Mouse (Mus musculus) CH12.LX (cell line): ENCODE measurements at regions not wholly inside any gene's neighbourhood (a gene's known extent, or its start where the extent isn't known, plus 50 kb on each side); places are given as distances from the start of the nearest gene placed in this dataset.

ENCODE experiments used
- DNase-seq: peaks from one replicate; pipeline ENCODE4 v3.0.0-alpha.2; 2013; ENCODE audit errors: extremely low read depth
- H3K27ac ChIP-seq: 2 replicates; pipeline ENCODE4 v1.5.1; 2012; ENCODE audit warnings: low read depth, mild to moderate bottlenecking, control low read depth, moderate library complexity; ENCODE audit not compliant: insufficient read depth
- H3K27me3 ChIP-seq: replicated peaks from 2 replicates; pipeline ENCODE3; 2012; ENCODE audit warnings: inconsistent platforms
- H3K36me3 ChIP-seq, 2 experiments: replicated peaks in 1 of 2; 2 replicates each; pipeline versions ENCODE3 to v1.6.1; 2012; ENCODE audit warnings: inconsistent platforms in 1 of 2, low read length in 1 of 2, mild to moderate bottlenecking in 1 of 2, mixed read lengths in 1 of 2, moderate library complexity in 1 of 2; ENCODE audit not compliant: control insufficient read depth in 1 of 2, insufficient read depth in 1 of 2
- H3K4me1 ChIP-seq, 2 experiments: 2 replicates each; pipeline ENCODE4 v1.6.1; 2012; ENCODE audit warnings: inconsistent platforms in 1 of 2, moderate library complexity in 1 of 2; ENCODE audit not compliant: insufficient read depth in 2 of 2, control insufficient read depth in 1 of 2
- H3K4me2 ChIP-seq: 2 replicates; pipeline ENCODE4 v1.6.1; 2012; ENCODE audit warnings: low read depth, mild to moderate bottlenecking, control low read depth; ENCODE audit not compliant: poor library complexity, insufficient read depth, severe bottlenecking
- H3K4me3 ChIP-seq, 3 experiments: fragments of 150-350 bp in 1 of 3; sonication (generic) in 1 of 3; replicated peaks in 1 of 3; 2 replicates each; pipeline versions ENCODE3 to v1.5.1; 2011 to 2012; ENCODE audit warnings: low read depth in 2 of 3, low read length in 2 of 3, mild to moderate bottlenecking in 2 of 3, moderate library complexity in 2 of 3, control low read depth in 1 of 3, improper control_type of control experiment in 1 of 3, inconsistent platforms in 1 of 3, mixed read lengths in 1 of 3; ENCODE audit not compliant: poor library complexity in 1 of 3
- H3K79me2 ChIP-seq: replicated peaks from 2 replicates; pipeline ENCODE4 v1.6.1; 2012; ENCODE audit warnings: mild to moderate bottlenecking, moderate library complexity; ENCODE audit not compliant: control insufficient read depth, poor library complexity, insufficient read depth, severe bottlenecking; ENCODE audit errors: extremely low read depth
- H3K9ac ChIP-seq: 2 replicates; pipeline ENCODE4 v1.6.1; 2012; ENCODE audit warnings: low read depth, mild to moderate bottlenecking, control low read depth, moderate library complexity; ENCODE audit not compliant: insufficient read depth
- H3K9me3 ChIP-seq: replicated peaks from 2 replicates; pipeline ENCODE3; 2012; ENCODE audit warnings: low read length, inconsistent platforms, mixed read lengths
- CHD1 ChIP-seq: IDR thresholded peaks from 2 replicates; pipeline ENCODE4 v1.6.1; 2012; ENCODE audit warnings: low read depth, low read length, improper control_type of control experiment, inconsistent platforms
- CHD2 ChIP-seq: IDR thresholded peaks from 2 replicates; pipeline ENCODE4 v1.6.1; 2011; ENCODE audit warnings: low read length, improper control_type of control experiment
- ELF1 ChIP-seq: IDR thresholded peaks from 2 replicates; pipeline ENCODE4 v1.6.1; 2014; ENCODE audit warnings: low read depth, mild to moderate bottlenecking, inconsistent platforms, low read length, improper control_type of control experiment
- EP300 ChIP-seq: IDR thresholded peaks from 2 replicates; pipeline ENCODE4 v1.6.1; 2011; ENCODE audit warnings: low read length, improper control_type of control experiment
- HCFC1 ChIP-seq: IDR thresholded peaks from 2 replicates; pipeline ENCODE4 v1.6.1; 2012; ENCODE audit warnings: low read depth, mild to moderate bottlenecking, inconsistent platforms, low read length, improper control_type of control experiment
- MAFK ChIP-seq: IDR thresholded peaks from 2 replicates; pipeline ENCODE4 v1.6.1; 2011; ENCODE audit warnings: low read length, improper control_type of control experiment; ENCODE audit not compliant: insufficient replicate concordance
- MYC ChIP-seq: IDR thresholded peaks from 2 replicates; pipeline ENCODE4 v1.6.1; 2011; ENCODE audit warnings: low read depth, mild to moderate bottlenecking, improper control_type of control experiment, low read length
- NELFE ChIP-seq: IDR thresholded peaks from 2 replicates; pipeline ENCODE4 v1.6.1; 2011; ENCODE audit warnings: low read depth, low read length, improper control_type of control experiment
- NRF1 ChIP-seq: IDR thresholded peaks from 2 replicates; pipeline ENCODE4 v1.6.1; 2014; ENCODE audit warnings: low read depth, mild to moderate bottlenecking, inconsistent platforms, low read length, improper control_type of control experiment, moderate library complexity
- POLR2A ChIP-seq: IDR thresholded peaks from 2 replicates; pipeline ENCODE4 v1.6.1; 2011; ENCODE audit warnings: low read depth, mild to moderate bottlenecking, improper control_type of control experiment, low read length
- SIN3A ChIP-seq: IDR thresholded peaks from 2 replicates; pipeline ENCODE4 v1.6.1; 2012; ENCODE audit warnings: low read length, improper control_type of control experiment, inconsistent platforms
- SMC3 ChIP-seq: IDR thresholded peaks from 2 replicates; pipeline ENCODE4 v1.6.1; 2011; ENCODE audit warnings: low read depth, low read length, improper control_type of control experiment
- TBP ChIP-seq: conservative IDR thresholded peaks from 2 replicates; pipeline ENCODE4 v1.6.1; 2011; ENCODE audit warnings: low read depth, low read length, improper control_type of control experiment
- UBTF ChIP-seq: IDR thresholded peaks from 2 replicates; pipeline ENCODE4 v1.6.1; 2012; ENCODE audit warnings: low read depth, mild to moderate bottlenecking, inconsistent platforms, low read length, improper control_type of control experiment, moderate library complexity
- USF1 ChIP-seq: IDR thresholded peaks from 2 replicates; pipeline ENCODE4 v1.6.1; 2014; ENCODE audit warnings: low read depth, mild to moderate bottlenecking, inconsistent platforms, low read length, improper control_type of control experiment
- USF2 ChIP-seq: conservative IDR thresholded peaks from 2 replicates; pipeline ENCODE4 v1.6.1; 2011; ENCODE audit warnings: low read depth, low read length, improper control_type of control experiment
- ZMIZ1 ChIP-seq: IDR thresholded peaks from 2 replicates; pipeline ENCODE4 v1.6.1; 2012; ENCODE audit warnings: low read depth, mild to moderate bottlenecking, inconsistent platforms, low read length, improper control_type of control experiment
- dilution Hi-C: fragments of 300-500 bp; cut with MboI; formaldehyde crosslinking; loops from 2 replicates; pipeline ENCODE4 v1.14.3; 2020; ENCODE audit warnings: low sequenced_read_pairs; ENCODE audit not compliant: extremely low pct_unique_long_range_greater_than_20kb, extremely low pct_ligation_motif_present
- in situ Hi-C: fragments of 300-500 bp; cut with MboI; formaldehyde crosslinking; loops from 3 replicates; pipeline ENCODE4 v1.14.3; 2019; ENCODE audit warnings: low sequenced_read_pairs, low pct_ligation_motif_present, low pct_unique_long_range_greater_than_20kb, mixed read lengths

DNA sequence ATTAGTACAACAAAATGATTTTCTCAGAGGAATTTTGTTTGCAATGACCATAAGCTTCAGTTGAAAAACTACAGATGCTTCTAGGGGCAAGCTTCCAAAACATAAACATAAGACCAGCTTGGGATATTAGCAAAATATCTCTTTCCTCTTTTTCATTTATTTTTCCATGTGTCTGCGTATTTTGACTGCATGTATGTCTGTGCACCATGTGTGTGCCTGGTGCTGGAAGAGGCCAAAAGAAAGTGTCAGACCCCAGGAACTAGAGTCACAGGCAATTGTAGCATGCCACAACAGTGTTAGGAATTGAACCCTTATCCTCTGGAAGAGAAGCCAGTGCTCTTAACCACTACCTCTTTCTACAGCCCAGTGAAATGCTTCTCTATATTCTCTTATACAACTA is 133.0 kb upstream of the Tet2 start:
- H3K36me3 ChIP-seq = no peaks in the 10 kb centered on the region
- in situ Hi-C loops (no loop called here), dilution Hi-C loops (no loop called here)
- H3K4me2 ChIP-seq = no peak overlapping the region
- no peaks in the 10 kb centered on the region for H3K9me3 ChIP-seq
- no peaks in the 10 kb centered on the region for H3K79me2 ChIP-seq
- no peaks in the 10 kb centered on the region for H3K27me3 ChIP-seq
- DNase-seq = no peak
- H3K27ac ChIP-seq = no peak overlapping the region
- no peak overlapping the region for H3K4me3 ChIP-seq
- H3K4me1 ChIP-seq = peaks cover 27 to 29% of the 10 kb centered on the region in 2 experiments
- no peak overlapping the region for H3K9ac ChIP-seq
- TF ChIP-seq SMC3 (no peak), USF2 (no peak), CHD2 (no peak), POLR2A (no peak), CHD1 (no peak), SIN3A (no peak), ELF1 (no peak), HCFC1 (no peak), MAFK (no peak), UBTF (no peak), NRF1 (no peak), NELFE (no peak)

DNA sequence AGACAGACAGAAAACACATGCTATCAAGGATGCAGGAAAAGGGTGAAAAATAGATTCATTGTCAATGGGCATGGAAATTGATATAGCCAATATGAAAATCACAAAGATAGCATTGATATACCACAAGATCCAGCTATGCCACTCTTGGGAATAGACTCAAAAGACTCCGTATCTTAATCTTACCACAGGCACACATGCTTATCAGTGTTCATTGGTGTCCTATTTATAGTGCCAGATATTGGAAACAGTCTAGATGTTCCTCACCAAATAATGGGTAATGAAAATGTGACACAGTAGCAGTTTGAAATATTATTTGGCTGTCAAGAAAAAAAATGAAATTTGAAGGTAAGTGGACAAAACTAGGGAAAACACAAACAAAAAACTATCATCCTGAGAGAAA is 135.0 kb upstream of the Tet2 start:
- Histone ChIP-seq H3K4me3 (no peak overlapping the region), H3K9ac (peak overlapping the region; percentile 49; the same call in 1 of the 2 replicates), H3K4me2 (peak overlapping the region; percentile 86; the same call in 1 of the 2 replicates), H3K27ac (no peak overlapping the region), H3K4me1 (peaks cover 41 to 45% of the 10 kb centered on the region in 2 experiments), H3K9me3 (no peaks in the 10 kb centered on the region), H3K27me3 (no peaks in the 10 kb centered on the region), H3K36me3 (no peaks in the 10 kb centered on the region), H3K79me2 (no peaks in the 10 kb centered on the region)
- no peak for DNase-seq
- dilution Hi-C loops (no loop called here), in situ Hi-C loops (no loop called here)
- TF ChIP-seq TBP (0 out of 2 replicates have a peak, but pooled peaks have one; percentile 36), EP300 (peak; percentile 28; the same call in 1 of the 2 replicates), MYC (no peak)

DNA sequence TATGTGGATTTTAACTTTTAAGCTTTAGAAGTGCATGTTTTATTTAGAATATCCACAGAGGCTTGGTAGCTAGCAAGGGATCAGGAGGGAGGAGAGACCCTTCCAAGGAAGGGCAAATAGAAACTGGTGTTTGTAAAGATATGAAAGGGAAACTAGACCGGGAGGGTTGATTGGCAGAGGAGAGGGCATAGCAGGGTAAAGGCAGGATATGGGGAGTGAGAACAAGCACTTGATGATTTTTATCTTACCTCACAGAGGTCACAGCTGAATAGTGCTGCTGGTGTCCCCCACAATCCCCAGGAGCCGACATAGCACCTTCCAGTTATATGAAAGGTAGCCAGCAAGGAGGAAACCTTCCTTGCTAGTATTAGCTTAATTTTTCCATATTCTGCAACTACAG is 135.4 kb upstream of the Tet2 start:
- Histone ChIP-seq H3K27ac (no peak overlapping the region), H3K9ac (peak overlapping the region; percentile 49), H3K9me3 (no peaks in the 10 kb centered on the region), H3K4me3 (no peak overlapping the region), H3K4me1 (peaks cover 44 to 50% of the 10 kb centered on the region in 2 experiments), H3K4me2 (peak overlapping the region; percentile 86), H3K79me2 (no peaks in the 10 kb centered on the region), H3K27me3 (no peaks in the 10 kb centered on the region), H3K36me3 (no peaks in the 10 kb centered on the region)
- no peak for DNase-seq
- in situ Hi-C loops (no loop called here), dilution Hi-C loops (no loop called here)
- TF ChIP-seq ZMIZ1 (no peak), USF1 (no peak)
